Mouse (Mus musculus) liver, postnatal 0 days (tissue): Measurements from ENCODE around the gene Spry1. TPM values are rescaled to one million over a fixed set of nuclear protein-coding genes. Genes with fewer than 3 reads are reported as not detected.

Source experiments
- ATAC-seq: fragments of 200-750 bp; cut with Nextera tagmentation; 2 replicates; pipeline ENCODE4 v1.8.0; 2017; ENCODE audit warnings: mild to moderate bottlenecking, moderate library complexity
- DNase-seq: peaks from one replicate; pipeline ENCODE4 v3.0.0-alpha.2; 2016
- H3K27ac ChIP-seq: fragments of 300-500 bp; sonication (generic); 2 replicates; pipeline ENCODE4 v1.5.1; 2014; ENCODE audit warnings: antibody characterized with exemption, moderate library complexity, mild to moderate bottlenecking, low read depth
- H3K27me3 ChIP-seq: fragments of 300-500 bp; sonication (generic); 2 replicates; pipeline ENCODE4 v1.6.1; 2014; ENCODE audit warnings: low read length, control low read depth, mixed read lengths; ENCODE audit not compliant: insufficient read depth
- H3K36me3 ChIP-seq: fragments of 300-500 bp; sonication (generic); replicated peaks from 2 replicates; pipeline ENCODE4 v1.6.1; 2014; ENCODE audit warnings: mild to moderate bottlenecking, control low read depth, low read length, moderate library complexity, mixed read lengths; ENCODE audit not compliant: insufficient read depth
- H3K4me1 ChIP-seq: fragments of 300-500 bp; sonication (generic); 2 replicates; pipeline ENCODE4 v1.6.1; 2014; ENCODE audit warnings: antibody characterized with exemption, mild to moderate bottlenecking, control low read depth; ENCODE audit not compliant: insufficient read depth
- H3K4me2 ChIP-seq: fragments of 300-500 bp; sonication (generic); 2 replicates; pipeline ENCODE4 v1.6.1; 2014; ENCODE audit warnings: low read depth, mild to moderate bottlenecking, low read length, moderate library complexity, mixed read lengths
- H3K4me3 ChIP-seq: fragments of 300-500 bp; sonication (generic); 2 replicates; pipeline ENCODE4 v1.5.1; 2014; ENCODE audit warnings: low read depth, low read length
- H3K9ac ChIP-seq: fragments of 300-500 bp; sonication (generic); replicated peaks from 2 replicates; pipeline ENCODE4 v1.6.1; 2014; ENCODE audit warnings: mild to moderate bottlenecking, moderate library complexity
- H3K9me3 ChIP-seq: fragments of 300-500 bp; sonication (generic); 2 replicates; pipeline ENCODE4 v1.6.1; 2016; ENCODE audit warnings: mild to moderate bottlenecking, control low read depth, low read length, mixed read lengths
- CTCF ChIP-seq: sonication (generic); IDR thresholded peaks from 2 replicates; pipeline ENCODE4 v1.5.1; 2016; ENCODE audit warnings: antibody characterized with exemption, low read depth
- EP300 ChIP-seq: IDR thresholded peaks from 2 replicates; pipeline ENCODE4 v1.6.1; 2016; ENCODE audit warnings: antibody characterized with exemption, low read depth, mild to moderate bottlenecking
- WGBS: fragments of 180-500 bp; shearing (Covaris S2); extraction: QIAGEN DNeasy Blood & Tissue Kit; methylation state at CpG from one replicate; pipeline ENCODE4 v1.1.7; 2014; ENCODE audit not compliant: insufficient replicate concordance; 5-methylcytosine and 5-hydroxymethylcytosine counted together
- polyA plus RNA-seq: library from polyadenylated mRNA; unstranded; fragments of >200 nt; fragmentation: Nextera tagmentation; extraction: Ambion mirVana; gene quantifications from 2 replicates; pipeline ENCODE4 v1.2.1, GENCODE M21; 2015

Spry1 gene
- polyA plus RNA-seq, 1 experiment from 2014 or later = 3.7 TPM

DNA sequence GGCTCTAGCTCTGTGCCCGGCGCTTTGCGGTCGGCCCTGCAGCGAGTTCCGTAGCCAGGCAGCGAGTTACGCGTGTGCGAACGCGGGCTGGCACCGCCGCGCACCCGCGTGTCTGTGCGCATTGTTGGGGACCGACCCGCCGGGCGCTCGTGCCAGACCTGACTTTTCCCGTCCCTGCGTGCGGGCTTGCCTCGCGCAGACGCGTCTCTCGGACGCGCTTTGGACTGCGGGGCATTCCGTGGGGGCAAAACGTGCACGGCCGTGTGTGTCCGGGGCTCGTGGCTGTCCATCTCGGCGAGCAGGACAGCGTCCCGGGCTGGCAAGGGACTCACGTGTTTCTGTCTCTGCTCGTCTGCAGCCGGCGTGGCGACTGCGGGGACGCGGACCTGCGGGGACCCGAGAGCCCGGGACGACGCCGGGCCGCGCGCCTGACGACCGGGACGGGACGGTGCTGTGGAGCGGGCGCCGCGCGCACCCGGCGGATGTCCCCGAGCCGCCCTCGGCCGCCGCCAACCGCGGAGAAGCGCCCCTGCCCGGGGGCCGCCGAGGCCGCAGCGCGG lies 495 bp downstream of the Spry1 start:
- Histone ChIP-seq H3K9me3 (no peaks in the 10 kb centered on the region), H3K9ac (peak overlapping the region; percentile 84), H3K27me3 (no peaks in the 10 kb centered on the region), H3K4me3 (peak overlapping the region; percentile 91), H3K36me3 (peaks cover 14% of the 10 kb centered on the region), H3K4me2 (peak overlapping the region; percentile 99), H3K27ac (peak overlapping the region; percentile 90), H3K4me1 (peaks cover 30% of the 10 kb centered on the region)
- peak; percentile 66 for DNase-seq
- peak; percentile 60 for ATAC-seq
- WGBS = under 1% methylated on average over 79 of the region's 86 CpGs
- TF ChIP-seq CTCF = no peak
- TF ChIP-seq EP300 = no peak

DNA sequence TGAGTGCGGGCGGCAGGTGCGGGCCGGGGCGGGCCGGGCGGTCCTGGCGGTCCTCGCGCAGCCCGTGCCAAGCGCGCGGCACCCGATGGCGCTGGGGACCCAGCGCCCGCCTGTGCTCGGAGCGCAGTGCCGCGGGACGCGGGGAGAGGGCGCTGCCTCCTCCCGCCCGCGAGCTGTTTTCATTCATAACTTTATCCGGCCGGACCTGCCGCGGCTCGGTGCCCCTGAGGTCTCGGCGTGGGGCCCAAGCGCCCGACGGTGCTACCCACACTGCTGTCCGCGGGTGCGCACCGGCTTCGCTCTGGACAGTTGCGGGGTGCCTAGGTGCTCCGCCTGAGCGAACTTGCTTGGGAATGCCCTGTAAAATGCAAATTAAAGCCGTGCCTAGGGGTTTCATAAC lies 1.1 kb downstream of the Spry1 start:
- peak; percentile 76 for TF ChIP-seq CTCF
- no peak for TF ChIP-seq EP300
- Histone ChIP-seq H3K9me3 (no peaks in the 10 kb centered on the region), H3K4me1 (peaks cover 30% of the 10 kb centered on the region), H3K27ac (peak overlapping the region; percentile 90), H3K27me3 (no peaks in the 10 kb centered on the region), H3K4me2 (peak overlapping the region; percentile 99), H3K4me3 (peak overlapping the region; percentile 91), H3K36me3 (peaks cover 17% of the 10 kb centered on the region), H3K9ac (peak overlapping the region; percentile 84)
- ATAC-seq = peak; percentile 73
- WGBS = under 1% methylated on average over 30 of the region's 47 CpGs
- DNase-seq = peak; percentile 80

DNA sequence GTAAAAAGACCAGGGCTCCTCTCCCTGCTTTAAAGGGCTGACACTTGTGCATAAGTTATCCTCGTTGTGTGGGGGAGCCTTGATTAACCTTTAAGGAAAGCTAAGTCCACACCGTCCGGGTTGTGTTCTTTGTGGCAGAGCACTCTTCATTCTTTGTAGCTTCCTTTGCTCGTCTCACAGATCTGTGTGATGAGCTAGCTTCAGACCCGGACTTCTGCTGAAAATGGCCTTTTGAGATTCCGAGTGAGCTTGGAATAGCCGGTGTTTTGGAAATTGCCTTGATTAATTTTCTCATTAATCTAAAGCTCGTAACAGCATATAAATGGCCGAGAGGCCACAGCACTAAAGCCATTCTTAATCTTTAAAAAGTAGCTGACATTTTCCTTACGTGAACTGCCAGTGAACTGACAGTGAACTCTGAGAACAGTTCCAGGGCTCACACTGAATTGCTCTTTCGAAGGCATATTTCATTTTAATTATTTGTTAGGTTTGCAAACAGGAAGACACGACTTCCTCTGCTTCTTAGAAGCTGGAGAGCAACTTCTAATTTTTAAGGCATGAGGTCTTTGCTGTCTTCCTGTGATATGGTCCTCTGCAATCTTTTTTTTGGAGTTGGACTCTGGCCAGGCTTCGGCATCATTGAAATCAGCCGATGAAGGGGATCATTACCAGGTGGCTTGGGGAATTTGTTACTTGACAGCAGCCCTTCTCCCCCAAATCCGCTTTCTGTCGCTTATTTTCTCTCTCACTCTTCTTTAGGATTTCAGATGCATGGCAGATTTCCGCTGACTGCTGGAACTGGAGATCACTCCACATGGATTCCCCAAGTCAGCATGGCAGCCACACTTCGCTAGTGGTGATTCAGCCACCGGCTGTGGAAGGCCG lies 2.3 kb downstream of the Spry1 start:
- Histone ChIP-seq H3K4me2 (peak overlapping the region; percentile 99), H3K4me1 (peaks cover 34% of the 10 kb centered on the region), H3K9ac (peak overlapping the region; percentile 84; the same call in 1 of the 2 replicates), H3K27ac (peak overlapping the region; percentile 90), H3K27me3 (no peaks in the 10 kb centered on the region), H3K9me3 (no peaks in the 10 kb centered on the region), H3K4me3 (peak overlapping the region; percentile 91), H3K36me3 (peaks cover 17% of the 10 kb centered on the region)
- TF ChIP-seq CTCF = no peak
- TF ChIP-seq EP300 = no peak
- WGBS = 53% methylated on average over 20 of the region's 20 CpGs
- DNase-seq (no peak), ATAC-seq (no peak)

DNA sequence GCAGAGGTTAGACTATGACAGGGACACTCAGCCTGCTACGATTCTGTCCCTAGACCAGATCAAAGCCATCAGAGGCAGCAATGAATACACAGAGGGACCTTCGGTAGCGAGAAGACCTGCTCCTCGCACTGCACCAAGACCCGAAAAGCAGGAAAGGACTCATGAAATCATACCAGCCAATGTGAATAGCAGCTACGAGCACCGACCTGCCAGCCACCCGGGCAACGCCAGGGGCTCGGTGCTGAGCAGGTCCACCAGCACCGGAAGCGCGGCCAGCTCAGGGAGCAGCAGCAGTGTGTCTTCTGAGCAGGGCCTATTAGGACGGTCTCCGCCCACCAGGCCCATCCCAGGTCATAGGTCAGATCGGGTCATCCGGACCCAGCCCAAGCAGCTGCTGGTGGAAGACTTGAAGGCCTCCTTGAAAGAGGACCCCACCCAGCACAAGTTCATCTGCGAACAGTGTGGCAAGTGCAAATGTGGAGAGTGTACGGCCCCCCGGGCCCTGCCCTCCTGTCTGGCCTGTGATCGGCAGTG lies 3.0 kb downstream of the Spry1 start:
- Histone ChIP-seq H3K9ac (no peak overlapping the region), H3K4me2 (peak overlapping the region; percentile 99; the same call in 1 of the 2 replicates), H3K36me3 (peaks cover 17% of the 10 kb centered on the region), H3K9me3 (no peaks in the 10 kb centered on the region), H3K27me3 (no peaks in the 10 kb centered on the region), H3K4me3 (no peak overlapping the region), H3K27ac (peak overlapping the region; percentile 3; the same call in 1 of the 2 replicates), H3K4me1 (peaks cover 36% of the 10 kb centered on the region)
- DNase-seq (no peak), ATAC-seq (no peak)
- 87% methylated on average over 21 of the region's 21 CpGs for WGBS
- TF ChIP-seq CTCF = no peak
- TF ChIP-seq EP300 = no peak

DNA sequence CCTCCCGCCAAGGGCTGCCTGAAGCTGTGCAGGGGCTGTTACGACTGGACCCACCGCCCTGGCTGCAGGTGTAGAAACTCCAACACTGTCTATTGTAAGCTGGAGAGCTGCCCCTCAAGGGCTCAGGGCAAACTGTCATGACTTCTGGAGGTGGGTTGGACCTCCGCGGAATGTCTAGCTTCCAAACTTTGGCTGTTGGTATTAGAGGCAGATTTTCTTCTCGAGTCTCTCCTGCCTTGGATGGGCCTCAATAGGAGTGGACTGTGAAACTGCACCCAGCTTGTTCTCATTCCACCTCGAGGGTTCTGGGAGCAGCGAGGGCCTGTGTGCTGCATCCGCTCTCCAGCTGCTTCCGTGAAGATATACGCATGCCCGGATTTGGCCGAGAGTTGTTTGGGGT lies 3.7 kb downstream of the Spry1 start:
- H3K4me3 ChIP-seq = no peak overlapping the region
- no peak for TF ChIP-seq EP300
- no peak for TF ChIP-seq CTCF
- no peak overlapping the region for H3K27ac ChIP-seq
- H3K27me3 ChIP-seq = no peaks in the 10 kb centered on the region
- 0 out of 2 replicates have a peak overlapping the region, but pooled peaks have one; percentile 19 for H3K4me2 ChIP-seq
- H3K36me3 ChIP-seq = peaks cover 17% of the 10 kb centered on the region
- peaks cover 40% of the 10 kb centered on the region for H3K4me1 ChIP-seq
- WGBS = 89% methylated on average over 13 of the region's 13 CpGs
- H3K9me3 ChIP-seq = no peaks in the 10 kb centered on the region
- ATAC-seq (no peak), DNase-seq (no peak)
- H3K9ac ChIP-seq = no peak overlapping the region

DNA sequence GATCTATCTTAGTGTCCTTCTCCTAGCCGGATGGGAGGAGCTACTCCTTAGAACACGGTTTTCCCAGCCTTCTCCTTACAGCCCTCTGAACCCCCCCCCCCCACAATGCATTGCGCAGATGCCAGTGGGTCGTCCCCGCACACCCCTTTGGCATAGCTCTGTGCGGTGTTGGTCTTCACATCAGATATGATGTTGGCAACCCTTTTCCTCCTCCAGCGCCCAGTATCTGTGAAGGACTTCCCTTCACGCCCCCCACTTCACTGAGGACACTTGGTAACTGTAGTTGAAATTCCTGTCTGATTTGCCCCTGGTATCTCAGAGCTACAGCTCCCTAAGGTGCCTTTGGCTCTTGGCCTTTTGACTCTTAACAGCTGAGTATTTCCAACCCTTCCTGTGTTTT lies 4.2 kb downstream of the Spry1 start:
- H3K36me3 ChIP-seq = peaks cover 17% of the 10 kb centered on the region
- 77% methylated on average over 8 of the region's 8 CpGs for WGBS
- peaks cover 43% of the 10 kb centered on the region for H3K4me1 ChIP-seq
- no peak overlapping the region for H3K4me3 ChIP-seq
- no peaks in the 10 kb centered on the region for H3K9me3 ChIP-seq
- TF ChIP-seq EP300 (no peak), CTCF (no peak)
- 0 out of 2 replicates have a peak overlapping the region, but pooled peaks have one; percentile 19 for H3K4me2 ChIP-seq
- no peak overlapping the region for H3K27ac ChIP-seq
- H3K9ac ChIP-seq = no peak overlapping the region
- ATAC-seq (no peak), DNase-seq (no peak)
- no peaks in the 10 kb centered on the region for H3K27me3 ChIP-seq
